Mouse (Mus musculus) thymus, adult 2 months (tissue): ENCODE measurements around the gene Tmem199. TPM values are rescaled to one million over a fixed set of nuclear protein-coding genes. Genes with fewer than 3 reads are reported as not detected.
A peak's percentile ranks its signal among the peaks of the same experiment; 100 is the strongest.

ENCODE experiments used
- DNase-seq: peaks from one replicate; pipeline ENCODE4 v3.0.0; 2021
- H3K27ac ChIP-seq: fragments of 200-500 bp; 2 replicates; pipeline ENCODE4 v1.5.1; 2012; ENCODE audit warnings: low read length, control low read depth; ENCODE audit not compliant: control insufficient read depth, insufficient read depth
- H3K27me3 ChIP-seq: fragments of 200-500 bp; 2 replicates; pipeline ENCODE4 v1.6.1; 2012; ENCODE audit warnings: mild to moderate bottlenecking, low read length, moderate library complexity, mixed read lengths; ENCODE audit not compliant: control insufficient read depth, insufficient read depth
- H3K36me3 ChIP-seq: fragments of 200-500 bp; 2 replicates; pipeline ENCODE4 v1.6.1; 2012; ENCODE audit warnings: mild to moderate bottlenecking, low read length, moderate library complexity; ENCODE audit not compliant: control insufficient read depth, insufficient read depth
- H3K4me1 ChIP-seq: fragments of 200-500 bp; replicated peaks from 2 replicates; pipeline ENCODE4 v1.6.1; 2012; ENCODE audit warnings: low read length; ENCODE audit not compliant: control insufficient read depth, insufficient read depth
- H3K4me3 ChIP-seq: fragments of 200-500 bp; 2 replicates; pipeline ENCODE4 v1.5.1; 2012; ENCODE audit warnings: mild to moderate bottlenecking, low read length, control low read depth, moderate library complexity; ENCODE audit not compliant: control insufficient read depth, insufficient read depth
- CTCF ChIP-seq: fragments of 200-500 bp; IDR thresholded peaks from 2 replicates; pipeline ENCODE4 v1.5.1; 2012; ENCODE audit warnings: mild to moderate bottlenecking, control low read depth, low read length, moderate library complexity, borderline replicate concordance; ENCODE audit not compliant: control insufficient read depth, poor library complexity, insufficient read depth; ENCODE audit errors: extremely low read depth
- POLR2A ChIP-seq: fragments of 200-500 bp; IDR thresholded peaks from 2 replicates; pipeline ENCODE4 v1.6.1; 2012; ENCODE audit warnings: mild to moderate bottlenecking, low read length, control low read depth, moderate library complexity; ENCODE audit not compliant: control insufficient read depth, poor library complexity, insufficient read depth; ENCODE audit errors: extremely low read depth
- WGBS: fragments of 180-500 bp; shearing (Covaris S2); methylation state at CpG from one replicate; pipeline ENCODE4 v1.1.7; 2018; 5-methylcytosine and 5-hydroxymethylcytosine counted together
- polyA plus RNA-seq: library from polyadenylated mRNA; depleted of rRNA; stranded (reverse); fragments of >200 nt; gene quantifications from 2 replicates; pipeline ENCODE4 v1.2.3, GENCODE M21; 2012

The Tmem199 gene
- polyA plus RNA-seq, 1 experiment, result 17.3 TPM

DNA sequence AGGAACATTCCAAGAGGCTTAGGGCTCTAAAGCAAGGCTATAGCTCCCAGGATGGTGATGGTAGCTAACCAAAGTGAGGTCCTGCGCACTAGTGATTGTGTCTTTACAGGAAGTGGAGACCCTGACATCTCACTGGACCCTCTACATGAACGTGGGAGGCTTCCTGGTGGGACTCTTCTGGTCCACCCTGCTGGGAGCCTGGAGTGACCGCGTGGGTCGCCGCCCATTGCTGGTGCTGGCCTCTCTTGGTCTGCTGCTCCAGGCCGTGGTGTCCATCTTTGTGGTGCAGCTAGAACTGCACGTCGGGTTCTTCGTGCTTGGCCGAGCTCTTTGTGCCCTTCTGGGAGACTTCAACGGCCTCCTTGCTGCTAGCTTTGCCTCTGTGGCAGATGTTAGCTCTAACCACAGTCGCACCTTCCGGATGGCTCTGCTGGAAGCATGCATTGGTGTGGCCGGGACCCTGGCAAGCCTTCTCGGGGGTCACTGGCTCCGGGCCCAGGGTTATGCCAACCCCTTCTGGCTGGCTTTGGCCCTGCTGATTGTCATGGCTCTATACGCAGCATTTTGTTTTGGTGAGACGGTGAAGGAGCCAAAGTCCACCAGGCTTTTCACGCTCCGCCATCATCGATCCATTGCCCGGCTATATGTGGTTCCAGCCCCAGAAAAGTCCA lies 45.6 kb downstream of the Tmem199 start:
- peaks cover 12% of the 10 kb centered on the region; the same call in 1 of the 2 replicates for H3K4me1 ChIP-seq
- no peaks in the 10 kb centered on the region for H3K27me3 ChIP-seq
- H3K27ac ChIP-seq, result no peak overlapping the region
- no peak for TF ChIP-seq CTCF
- TF ChIP-seq POLR2A, result no peak
- DNase-seq, result no peak
- no peaks in the 10 kb centered on the region for H3K36me3 ChIP-seq
- 84% methylated on average over 23 of the region's 23 CpGs for WGBS
- no peak overlapping the region for H3K4me3 ChIP-seq

- peak; percentile 73 for DNase-seq
- TF ChIP-seq CTCF (0 out of 2 replicates have a peak, but pooled peaks have one; percentile 23), POLR2A (no peak; the same call in 1 of the 2 replicates)
- Histone ChIP-seq H3K4me1 (peaks cover 12% of the 10 kb centered on the region; the same call in 1 of the 2 replicates), H3K27me3 (no peaks in the 10 kb centered on the region), H3K36me3 (no peaks in the 10 kb centered on the region), H3K4me3 (peak within 1 kb of the TSS; percentile 70), H3K27ac (no peak within 1 kb of the TSS)
- under 1% methylated on average over 41 of the region's 41 CpGs for WGBS
Measured at GRCm38 (mm10) chr11:78465568-78466180, 46.3 kb downstream of the Tmem199 start, which contains the start of gene Slc46a1. Slc46a1 (plus strand) TSS chr11:78465697.

- WGBS, result 65% methylated on average over 9 of the region's 9 CpGs
- TF ChIP-seq POLR2A (no peak; the same call in 1 of the 2 replicates), CTCF (no peak)
- Histone ChIP-seq H3K27ac (no peak overlapping the region), H3K27me3 (no peaks in the 10 kb centered on the region), H3K36me3 (no peaks in the 10 kb centered on the region), H3K4me1 (peaks cover 12% of the 10 kb centered on the region; the same call in 1 of the 2 replicates), H3K4me3 (peak overlapping the region; percentile 70; the same call in 1 of the 2 replicates)
- DNase-seq, result no peak
Measured at GRCm38 (mm10) chr11:78465116-78465515, 46.9 kb downstream of the Tmem199 start.

- TF ChIP-seq POLR2A, result no peak
- no peak for TF ChIP-seq CTCF
- H3K36me3 ChIP-seq, result no peaks in the 10 kb centered on the region
- peaks cover 12% of the 10 kb centered on the region; the same call in 1 of the 2 replicates for H3K4me1 ChIP-seq
- DNase-seq, result no peak
- no peak overlapping the region for H3K27ac ChIP-seq
- no peak overlapping the region for H3K4me3 ChIP-seq
- WGBS, result 85% methylated on average over 13 of the region's 13 CpGs
- H3K27me3 ChIP-seq, result no peaks in the 10 kb centered on the region
Measured at GRCm38 (mm10) chr11:78463286-78464036, 48.5 kb downstream of the Tmem199 start.

DNA sequence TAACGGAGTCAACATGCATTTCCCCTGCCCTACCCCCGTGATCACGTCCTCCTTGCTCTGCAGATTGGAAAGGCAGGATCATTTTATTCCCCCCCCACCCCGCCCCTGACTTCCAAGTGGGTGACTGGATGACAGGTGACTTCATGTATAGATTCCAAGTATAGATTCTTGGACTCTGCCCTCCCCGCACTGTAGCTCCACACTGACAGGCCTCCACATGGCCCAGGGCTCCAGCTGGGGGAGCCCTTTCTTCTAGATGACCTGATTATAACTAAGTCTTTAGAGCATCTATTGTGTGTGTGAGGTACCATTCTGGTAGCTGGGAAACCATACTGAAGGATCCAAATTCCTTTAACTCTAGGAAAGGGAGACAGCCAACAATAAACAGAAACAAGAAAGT lies 49.3 kb downstream of the Tmem199 start:
- H3K36me3 ChIP-seq, result no peaks in the 10 kb centered on the region
- no peak for DNase-seq
- TF ChIP-seq CTCF (no peak), POLR2A (no peak)
- H3K4me1 ChIP-seq, result peaks cover 12% of the 10 kb centered on the region; the same call in 1 of the 2 replicates
- no peaks in the 10 kb centered on the region for H3K27me3 ChIP-seq
- no peak overlapping the region for H3K27ac ChIP-seq
- no peak overlapping the region for H3K4me3 ChIP-seq
- WGBS, result 91% methylated on average over 5 of the region's 5 CpGs

DNA sequence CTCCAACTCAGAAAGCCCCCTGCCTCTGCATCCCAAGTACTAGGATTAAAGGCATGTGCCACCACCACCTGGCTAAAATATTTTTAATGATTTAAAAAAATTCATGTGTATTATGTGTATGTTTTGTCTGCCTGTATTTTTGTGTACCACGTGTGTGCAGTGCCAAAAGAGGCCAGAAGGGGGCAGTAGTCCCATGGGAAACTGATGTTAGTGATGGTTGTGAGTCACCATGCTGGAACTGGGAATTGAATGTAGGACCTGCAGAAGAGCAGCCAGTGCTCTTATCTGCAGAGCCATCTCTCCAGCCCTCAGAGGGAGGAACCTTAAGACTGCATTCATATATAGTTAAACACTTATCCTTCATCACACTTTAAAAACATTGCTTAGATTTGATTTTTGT lies 50.1 kb downstream of the Tmem199 start:
- WGBS, result 76% methylated on average over 1 of the region's 1 CpGs
- TF ChIP-seq POLR2A (no peak), CTCF (no peak)
- no peak overlapping the region for H3K4me3 ChIP-seq
- DNase-seq, result no peak
- no peaks in the 10 kb centered on the region for H3K36me3 ChIP-seq
- peaks cover 12% of the 10 kb centered on the region; the same call in 1 of the 2 replicates for H3K4me1 ChIP-seq
- H3K27me3 ChIP-seq, result no peaks in the 10 kb centered on the region
- H3K27ac ChIP-seq, result no peak overlapping the region
